Mouse (Mus musculus): Measurements from ENCODE around the gene Rsad2.

- TF ChIP-seq CTCF (IDR thresholded peaks at IDR 0.05; ENCODE audit: low read depth) (no peak), EP300 (IDR thresholded peaks at IDR 0.05; ENCODE audit: low read depth) (peak; percentile 68; the same call in 1 of the 2 replicates)
Observed at GRCm38 (mm10) chr12:26456028-26456698, at the start of gene Rsad2.

Measured in liver, postnatal 0 days (tissue).